In genomic region chr6:31189060-31189459, GRCm38 (mm10) we compare ENCODE assay signal across 8 mouse cellular contexts.
DNase-seq lines count a peak whose midpoint lies in the region; ATAC-seq and TF ChIP-seq lines count a peak whose summit lies in the region.

No protein-coding gene starts in this region.

- H3K27me3 ChIP-seq in liver, embryonic 11.5 days (replicated peaks; ENCODE audit: control insufficient read depth, insufficient read depth, low read length): no peaks in the 10 kb centered on the region

- H3K27ac ChIP-seq in liver, embryonic 11.5 days (ENCODE audit: low read depth, low read length): no peak overlapping the region

- peak; percentile 58 for DNase-seq in adrenal gland, postnatal 14 days
- DNase-seq in adrenal gland, adult 8-10 months: no peak
- no peak for DNase-seq in lung, adult 2 months
- DNase-seq in lung, postnatal 14 days: no peak
- peak; percentile 30 to 34 for DNase-seq in cerebellum, postnatal 36 days
- DNase-seq in liver, embryonic 11.5 days (ENCODE audit: low spot score): no peak
- DNase-seq in thymus, postnatal 25 days: peak; percentile 47
- no peak for DNase-seq in left cerebral cortex, adult 11 months (ENCODE audit: low spot score)

- WGBS in lung, adult 2 months: 51% methylated on average over 7 of the region's 7 CpGs
- WGBS in liver, embryonic 11.5 days: 58% methylated on average over 7 of the region's 7 CpGs

- H3K36me3 ChIP-seq in liver, embryonic 11.5 days (ENCODE audit: control insufficient read depth, insufficient read depth, low read length): no peaks in the 10 kb centered on the region

- TF ChIP-seq CTCF in lung, adult 2 months (IDR thresholded peaks at IDR 0.05; ENCODE audit: insufficient read depth, low read length): peak; percentile 68

- H3K4me2 ChIP-seq in liver, embryonic 11.5 days: no peak overlapping the region

- no peak for TF ChIP-seq POLR2A in lung, adult 2 months (IDR thresholded peaks at IDR 0.05; ENCODE audit: borderline replicate concordance, extremely low read depth, low read depth, low read length)

- ATAC-seq in liver, embryonic 11.5 days (replicated peaks; ENCODE audit: low FRiP score): peak; percentile 73; the same call in 1 of the 2 replicates

- peaks cover 46% of the 10 kb centered on the region for H3K4me1 ChIP-seq in lung, adult 2 months (ENCODE audit: control insufficient read depth, insufficient read depth, low read length)
- H3K4me1 ChIP-seq in liver, embryonic 11.5 days (replicated peaks; ENCODE audit: control insufficient read depth, insufficient read depth, low read length): no peaks in the 10 kb centered on the region

- H3K9me3 ChIP-seq in liver, embryonic 11.5 days (ENCODE audit: control insufficient read depth, low read length): no peaks in the 10 kb centered on the region; the same call in 1 of the 2 replicates

- H3K9ac ChIP-seq in liver, embryonic 11.5 days (ENCODE audit: low read depth, low read length): no peak overlapping the region

- no peak overlapping the region for H3K4me3 ChIP-seq in lung, adult 2 months (replicated peaks; ENCODE audit: extremely low read depth, low read depth, low read length)
- no peak overlapping the region for H3K4me3 ChIP-seq in liver, embryonic 11.5 days (ENCODE audit: low read depth, low read length)

Comparison
In these comparisons a context has a peak if more than half of its experiments do, and no peak if none do; other contexts are left out.
1. DNase-seq: peak in adrenal gland, postnatal 14 days (single experiment), cerebellum, postnatal 36 days (2 of 2) and thymus, postnatal 25 days (single experiment); none in adrenal gland, adult 8-10 months (single experiment), lung, adult 2 months (single experiment), lung, postnatal 14 days (single experiment), liver, embryonic 11.5 days (single experiment) and left cerebral cortex, adult 11 months (single experiment).